Mouse (Mus musculus) lung, embryonic 15.5 days (tissue): ENCODE data around the gene Hoxd13. TPM values are rescaled to one million over a fixed set of nuclear protein-coding genes. Genes with fewer than 3 reads are reported as not detected.
A peak's percentile ranks its signal among the peaks of the same experiment; 100 is the strongest.

Source experiments
- ATAC-seq: fragments of 200-750 bp; cut with Nextera tagmentation; 2 replicates; pipeline ENCODE4 v1.8.0; 2017; ENCODE audit warnings: moderate number of reproducible peaks, borderline replicate concordance; ENCODE audit not compliant: low FRiP score, low TSS enrichment; ENCODE audit errors: extremely low read depth
- H3K27ac ChIP-seq: fragments of 300-500 bp; sonication (generic); 2 replicates; pipeline ENCODE4 v1.5.1; 2015; ENCODE audit warnings: moderate library complexity, mild to moderate bottlenecking, inconsistent platforms
- H3K27me3 ChIP-seq: fragments of 300-500 bp; sonication (generic); 2 replicates; pipeline ENCODE4 v1.6.1; 2015; ENCODE audit warnings: inconsistent platforms
- H3K36me3 ChIP-seq: fragments of 300-500 bp; sonication (generic); 2 replicates; pipeline ENCODE4 v1.6.1; 2015; ENCODE audit warnings: inconsistent platforms
- H3K4me1 ChIP-seq: fragments of 300-500 bp; sonication (generic); 2 replicates; pipeline ENCODE4 v1.6.1; 2015; ENCODE audit warnings: inconsistent platforms
- H3K4me2 ChIP-seq: fragments of 300-500 bp; sonication (generic); 2 replicates; pipeline ENCODE4 v1.6.1; 2015; ENCODE audit warnings: inconsistent platforms, mild to moderate bottlenecking, moderate library complexity
- H3K4me3 ChIP-seq: fragments of 300-500 bp; sonication (generic); 2 replicates; pipeline ENCODE4 v1.5.1; 2015; ENCODE audit warnings: mild to moderate bottlenecking, inconsistent platforms
- H3K9ac ChIP-seq: fragments of 300-500 bp; sonication (generic); 2 replicates; pipeline ENCODE4 v1.6.1; 2015; ENCODE audit warnings: inconsistent platforms
- H3K9me3 ChIP-seq: fragments of 300-500 bp; sonication (generic); 2 replicates; pipeline ENCODE4 v1.6.1; 2016; ENCODE audit warnings: inconsistent platforms
- WGBS: fragments of 180-500 bp; shearing (Covaris S2); methylation state at CpG from one replicate; pipeline ENCODE4 v1.1.7; 2015; 5-methylcytosine and 5-hydroxymethylcytosine counted together
- polyA plus RNA-seq: library from polyadenylated mRNA; unstranded; fragments of >200 nt; fragmentation: Nextera tagmentation; extraction: Ambion mirVana; gene quantifications from 2 replicates; pipeline ENCODE4 v1.2.1, GENCODE M21; 2015

Gene Hoxd13
- polyA plus RNA-seq, 1 experiment from 2014 or later, result not detected

- Histone ChIP-seq H3K4me3 (no peak overlapping the region), H3K27ac (no peak overlapping the region), H3K4me2 (peak overlapping the region; percentile 78), H3K36me3 (no peaks in the 10 kb centered on the region), H3K4me1 (peaks cover 12% of the 10 kb centered on the region), H3K9ac (no peak overlapping the region), H3K9me3 (no peaks in the 10 kb centered on the region), H3K27me3 (peaks cover 96% of the 10 kb centered on the region)
- ATAC-seq, result 0 out of 2 replicates have a peak, but pooled peaks have one; percentile 14
- WGBS, result 2% methylated on average over 36 of the region's 36 CpGs
Measured at GRCm38 (mm10) chr2:74667191-74667841, 794 bp upstream of the Hoxd13 start.

GRCm38 (mm10) chr2:74668370-74669229 is 490 bp downstream of the Hoxd13 start:
- peak overlapping the region; percentile 78 for H3K4me2 ChIP-seq
- peaks cover 17% of the 10 kb centered on the region for H3K4me1 ChIP-seq
- H3K27ac ChIP-seq, result no peak overlapping the region
- peak overlapping the region; percentile 39 for H3K4me3 ChIP-seq
- no peaks in the 10 kb centered on the region for H3K9me3 ChIP-seq
- no peak overlapping the region for H3K9ac ChIP-seq
- peak; percentile 62 for ATAC-seq
- WGBS, result under 1% methylated on average over 57 of the region's 74 CpGs
- peaks cover 96% of the 10 kb centered on the region for H3K27me3 ChIP-seq
- H3K36me3 ChIP-seq, result no peaks in the 10 kb centered on the region

- 1% methylated on average over 3 of the region's 3 CpGs for WGBS
- Histone ChIP-seq H3K4me1 (peaks cover 17% of the 10 kb centered on the region), H3K4me2 (no peak overlapping the region)
Measured at GRCm38 (mm10) chr2:74669230-74669578, 1.1 kb downstream of the Hoxd13 start.

GRCm38 (mm10) chr2:74669650-74670235 is 1.6 kb downstream of the Hoxd13 start:
- WGBS, result 1% methylated on average over 14 of the region's 14 CpGs
- Histone ChIP-seq H3K9me3 (no peaks in the 10 kb centered on the region), H3K27me3 (peaks cover 96% of the 10 kb centered on the region), H3K9ac (no peak overlapping the region), H3K27ac (no peak overlapping the region), H3K4me3 (no peak overlapping the region), H3K36me3 (no peaks in the 10 kb centered on the region), H3K4me2 (no peak overlapping the region), H3K4me1 (peaks cover 17% of the 10 kb centered on the region)
- no peak for ATAC-seq

More at GRCm38 (mm10) chr2:74669230-74669578, 1.1 kb downstream of the Hoxd13 start:
- ATAC-seq, result no peak
- Histone ChIP-seq H3K36me3 (no peaks in the 10 kb centered on the region), H3K27me3 (peaks cover 96% of the 10 kb centered on the region), H3K9me3 (no peaks in the 10 kb centered on the region), H3K9ac (no peak overlapping the region), H3K4me3 (no peak overlapping the region), H3K27ac (no peak overlapping the region)

GRCm38 (mm10) chr2:74670632-74671188 is 2.6 kb downstream of the Hoxd13 start:
- Histone ChIP-seq H3K4me2 (no peak overlapping the region), H3K9me3 (no peaks in the 10 kb centered on the region), H3K9ac (no peak overlapping the region), H3K4me3 (no peak overlapping the region), H3K36me3 (no peaks in the 10 kb centered on the region), H3K27me3 (peaks cover 97% of the 10 kb centered on the region), H3K27ac (no peak overlapping the region), H3K4me1 (peaks cover 17% of the 10 kb centered on the region)
- 9% methylated on average over 3 of the region's 3 CpGs for WGBS
- ATAC-seq, result no peak

- peaks cover 17% of the 10 kb centered on the region for H3K4me1 ChIP-seq
- H3K9me3 ChIP-seq, result no peaks in the 10 kb centered on the region
- ATAC-seq, result no peak
- H3K27ac ChIP-seq, result no peak overlapping the region
- H3K27me3 ChIP-seq, result peaks cover 99% of the 10 kb centered on the region
- no peak overlapping the region for H3K4me2 ChIP-seq
- no peaks in the 10 kb centered on the region for H3K36me3 ChIP-seq
- 12% methylated on average over 5 of the region's 5 CpGs for WGBS
- H3K9ac ChIP-seq, result no peak overlapping the region
- no peak overlapping the region for H3K4me3 ChIP-seq
Measured at GRCm38 (mm10) chr2:74671847-74672246, 3.7 kb downstream of the Hoxd13 start.

GRCm38 (mm10) chr2:74672481-74673362 is 4.6 kb downstream of the Hoxd13 start:
- H3K27ac ChIP-seq, result no peak overlapping the region
- no peak for ATAC-seq
- no peak overlapping the region for H3K9ac ChIP-seq
- peaks cover 99% of the 10 kb centered on the region for H3K27me3 ChIP-seq
- peaks cover 16% of the 10 kb centered on the region for H3K4me1 ChIP-seq
- H3K4me2 ChIP-seq, result peak overlapping the region; percentile 54
- no peaks in the 10 kb centered on the region for H3K36me3 ChIP-seq
- H3K9me3 ChIP-seq, result no peaks in the 10 kb centered on the region
- 7% methylated on average over 40 of the region's 40 CpGs for WGBS
- H3K4me3 ChIP-seq, result peak overlapping the region; percentile 21

- no peak for ATAC-seq
- no peaks in the 10 kb centered on the region for H3K36me3 ChIP-seq
- WGBS, result 2% methylated on average over 24 of the region's 24 CpGs
- no peaks in the 10 kb centered on the region for H3K9me3 ChIP-seq
- H3K4me3 ChIP-seq, result no peak overlapping the region
- no peak overlapping the region for H3K27ac ChIP-seq
- H3K4me1 ChIP-seq, result peaks cover 5% of the 10 kb centered on the region; the same call in 1 of the 2 replicates
- peaks cover 99% of the 10 kb centered on the region for H3K27me3 ChIP-seq
- no peak overlapping the region for H3K4me2 ChIP-seq
- no peak overlapping the region for H3K9ac ChIP-seq
Measured at GRCm38 (mm10) chr2:74673835-74674425, 5.8 kb downstream of the Hoxd13 start.

GRCm38 (mm10) chr2:74674881-74675665 is 7.0 kb downstream of the Hoxd13 start, which contains the start of gene Hoxd12:
Hoxd12 (plus strand) TSS chr2:74675013.
- no peak for ATAC-seq
- H3K4me1 ChIP-seq, result peaks cover 5% of the 10 kb centered on the region; the same call in 1 of the 2 replicates
- no peak within 1 kb of the TSS for H3K27ac ChIP-seq
- whole genome bisulfite sequencing, result 3% methylated on average over 47 of the region's 47 CpGs
- H3K9ac ChIP-seq, result no peak within 1 kb of the TSS
- no peaks in the 10 kb centered on the region for H3K36me3 ChIP-seq
- no peaks in the 10 kb centered on the region for H3K9me3 ChIP-seq
- no peak within 1 kb of the TSS for H3K4me3 ChIP-seq
- H3K4me2 ChIP-seq, result no peak within 1 kb of the TSS
- peaks cover 99% of the 10 kb centered on the region for H3K27me3 ChIP-seq

- WGBS, result 6% methylated on average over 24 of the region's 24 CpGs
- Histone ChIP-seq H3K36me3 (no peaks in the 10 kb centered on the region), H3K9me3 (no peaks in the 10 kb centered on the region), H3K4me3 (no peak overlapping the region), H3K4me1 (peaks cover 5% of the 10 kb centered on the region; the same call in 1 of the 2 replicates), H3K27ac (no peak overlapping the region), H3K4me2 (no peak overlapping the region), H3K9ac (no peak overlapping the region), H3K27me3 (peaks cover 100% of the 10 kb centered on the region)
- ATAC-seq, result no peak
Measured at GRCm38 (mm10) chr2:74675666-74676282, 7.7 kb downstream of the Hoxd13 start.
